Mouse (Mus musculus): ENCODE data around the gene Eif2s3y.
A peak's percentile ranks its signal among the peaks of the same experiment; 100 is the strongest.

Eif2s3y gene

GRCm38 (mm10) chrY:1009882-1010751, at the start of gene Eif2s3y:
Eif2s3y (plus strand) TSS chrY:1010543.
- peak; percentile 83 for DNase-seq (ENCODE audit: low read depth, low spot score)
